Mouse (Mus musculus) kidney, adult 18-20 months (tissue): Measurements from ENCODE around the gene Zscan5b.
"Not testable (repeated sequence)": the region's sequence is repeated elsewhere in the genome, so short reads cannot be mapped to it uniquely, and the experiment has no call there.

ENCODE experiments used
- DNase-seq: peaks from one replicate; pipeline ENCODE4 v3.0.0; 2021

The Zscan5b gene

DNA sequence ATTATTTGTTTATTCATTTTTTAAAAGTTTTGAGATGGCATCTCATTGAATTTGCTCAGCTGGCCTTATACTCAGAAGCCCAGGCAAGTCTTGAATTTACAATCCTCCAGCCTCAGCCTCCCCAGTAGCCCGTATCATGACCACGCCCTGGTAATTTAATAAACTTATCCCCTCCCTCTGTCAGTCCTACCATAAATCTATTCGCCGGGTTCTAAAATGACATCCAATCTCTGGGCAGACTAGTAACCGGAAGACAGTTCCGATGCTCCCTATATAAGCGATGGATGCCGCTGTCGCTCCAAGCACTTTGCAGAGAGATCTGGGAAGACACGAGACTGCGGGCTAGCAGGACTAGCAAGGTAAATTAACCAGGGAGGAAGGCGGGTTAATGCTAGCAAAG lies at the start of gene Zscan5b:
TSS of gene Zscan5b (plus strand) at position 301 of the 400 bp plus-strand sequence.
- no peak for DNase-seq

DNA sequence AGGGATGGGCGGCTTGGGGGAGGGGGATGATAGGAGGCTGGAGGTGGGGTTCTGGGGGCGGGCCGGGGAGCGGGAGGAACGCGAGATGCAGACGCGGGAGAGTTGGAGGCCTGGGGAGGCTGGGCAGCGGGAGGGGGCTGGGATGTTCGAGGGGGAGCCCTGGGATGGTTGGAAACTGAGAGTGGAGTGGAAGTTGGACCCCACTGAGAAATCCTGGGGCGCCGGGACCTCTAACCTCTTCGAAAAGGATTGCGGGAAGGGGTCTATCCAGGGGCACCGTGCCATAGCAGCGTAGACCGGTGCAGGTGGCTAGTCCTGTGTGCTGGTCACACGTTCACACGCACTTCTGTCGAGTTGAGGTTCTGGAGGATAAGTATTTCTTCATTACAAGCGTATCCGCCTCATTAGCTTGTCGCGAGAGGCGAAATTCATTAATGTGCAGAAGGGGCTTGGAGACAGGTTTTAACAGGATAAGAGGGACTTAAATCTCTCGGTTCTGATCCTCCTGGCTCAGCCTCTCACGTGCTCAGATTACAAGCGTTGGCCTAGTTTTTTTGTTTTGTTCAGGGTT lies 49.3 kb upstream of the Zscan5b start:
- no peak for DNase-seq

DNA sequence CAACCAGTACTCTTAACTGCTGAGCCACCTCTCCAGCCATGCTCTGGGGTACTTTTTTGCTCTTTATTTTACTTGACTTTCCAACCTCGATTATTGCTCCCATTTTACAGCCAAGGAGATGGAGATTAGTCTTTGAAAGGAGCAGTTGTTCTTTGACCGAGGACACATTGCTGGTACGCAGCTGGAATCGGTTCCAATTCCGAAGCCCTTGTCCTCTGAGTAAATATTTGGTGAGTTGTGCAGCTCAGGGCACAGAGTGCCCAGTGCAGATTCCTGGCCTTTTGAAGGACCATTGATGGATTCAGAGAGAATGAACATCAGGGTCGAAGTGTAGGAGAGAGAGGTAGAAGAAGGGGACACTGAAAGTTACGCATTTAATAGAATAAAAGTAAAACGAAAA lies 48.2 kb upstream of the Zscan5b start:
- DNase-seq = peak; percentile 59

DNA sequence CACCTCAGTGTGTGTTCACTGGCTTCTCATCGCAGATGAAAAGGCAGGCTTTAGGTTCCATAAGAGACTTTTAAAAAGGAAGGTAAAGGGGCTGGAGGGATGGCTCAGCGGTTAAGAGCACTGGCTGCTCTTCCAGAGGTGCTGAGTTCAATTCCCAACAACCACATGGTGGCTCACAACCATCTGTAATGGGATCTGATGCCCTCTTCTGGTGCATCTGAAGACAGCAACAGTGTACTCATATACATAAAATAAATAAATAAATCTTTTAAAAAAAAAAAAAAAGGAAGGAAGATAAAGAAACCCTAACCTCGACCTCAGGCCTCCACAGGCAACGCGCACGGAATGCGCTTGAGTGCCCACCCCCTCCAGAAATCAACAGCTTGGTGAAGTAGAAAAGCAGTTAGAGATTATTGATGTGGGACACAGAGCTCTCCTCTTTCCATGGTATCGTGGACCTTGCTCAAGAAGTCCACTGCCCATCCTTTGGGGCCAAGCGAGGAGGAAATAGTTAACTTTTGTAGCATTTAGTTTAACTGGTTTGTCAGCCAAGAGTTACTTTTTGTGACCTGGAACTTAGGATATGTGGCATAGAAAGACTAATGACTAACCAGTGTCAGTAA lies 47.6 kb upstream of the Zscan5b start:
- peak; percentile 48 for DNase-seq

DNA sequence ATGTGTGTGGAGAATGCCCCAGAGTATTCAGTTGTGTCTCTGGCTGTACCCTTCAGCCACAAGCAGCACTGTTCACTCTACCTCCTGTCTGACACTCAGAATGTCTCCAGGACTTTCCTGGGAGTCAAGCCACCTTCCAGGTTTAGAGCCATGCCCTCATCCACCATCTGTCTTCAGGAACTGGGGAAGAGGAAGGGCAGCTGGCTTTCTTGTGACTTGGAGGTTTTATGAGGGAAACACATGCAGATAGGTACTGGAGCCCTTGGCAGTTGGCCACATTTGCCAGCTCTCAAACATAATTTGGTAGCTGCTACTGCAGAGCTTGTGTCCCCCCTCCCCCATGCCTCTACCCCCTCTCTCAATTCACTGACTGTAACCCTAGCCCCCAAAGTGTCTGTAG lies 43.1 kb upstream of the Zscan5b start:
- DNase-seq = peak; percentile 3

DNA sequence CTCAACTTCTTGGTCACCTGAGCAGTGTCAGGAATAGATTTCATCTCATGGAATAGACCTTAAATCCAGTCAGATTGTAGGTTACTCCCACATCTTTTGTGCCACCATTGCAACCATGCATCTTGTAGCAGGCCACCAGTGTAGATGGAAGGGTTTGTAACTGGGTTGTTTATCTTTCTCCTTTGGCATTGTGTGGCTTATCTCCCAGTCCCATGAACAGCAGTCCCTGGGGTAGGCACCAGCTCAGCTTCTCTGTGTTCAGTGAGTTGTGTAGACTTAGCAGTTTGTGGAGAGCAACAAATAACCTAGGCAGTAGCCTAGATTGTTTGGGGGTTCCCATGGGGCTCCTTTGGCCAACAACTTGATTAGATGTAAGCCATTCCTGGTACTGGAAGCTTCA lies 39.2 kb upstream of the Zscan5b start:
- DNase-seq = no peak

DNA sequence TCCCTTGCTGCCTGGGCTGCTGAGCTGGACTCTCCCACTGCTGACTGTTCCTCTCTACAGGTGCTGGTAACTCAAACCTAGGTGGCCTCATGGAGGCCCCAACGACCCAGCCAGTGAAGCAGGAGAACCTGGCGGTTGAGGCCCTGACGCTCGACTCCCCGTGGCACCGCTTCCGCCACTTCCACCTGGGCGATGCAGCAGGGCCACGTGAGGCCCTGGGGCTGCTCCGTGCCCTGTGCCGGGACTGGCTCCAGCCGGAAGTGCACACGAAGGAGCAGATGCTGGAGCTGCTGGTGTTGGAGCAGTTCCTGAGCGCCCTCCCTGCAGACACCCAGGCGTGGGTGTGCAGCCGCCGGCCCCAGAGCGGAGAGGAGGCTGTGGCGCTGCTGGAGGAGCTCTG lies 38.3 kb upstream of the Zscan5b start:
- DNase-seq = peak; percentile 70

DNA sequence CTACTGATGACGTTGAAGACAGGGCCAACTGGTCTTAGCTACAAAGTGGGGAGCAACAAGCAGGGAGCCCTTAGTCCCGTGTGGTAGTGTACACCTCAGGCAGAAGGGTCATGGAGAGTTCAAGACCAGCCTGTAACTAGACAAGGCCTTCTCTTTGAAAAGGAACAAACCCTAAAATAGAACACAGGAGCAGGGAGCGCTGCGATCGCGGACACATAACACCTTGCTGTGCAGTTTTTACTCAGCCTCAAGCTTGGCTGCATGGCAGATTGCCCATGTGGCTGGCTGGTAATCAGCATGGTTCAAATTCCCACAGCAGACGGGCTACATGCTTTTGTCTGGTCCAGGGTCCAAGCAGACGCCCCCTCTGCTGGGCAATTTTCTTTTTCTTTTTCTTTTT lies 37.6 kb upstream of the Zscan5b start:
- DNase-seq = peak; percentile 71

DNA sequence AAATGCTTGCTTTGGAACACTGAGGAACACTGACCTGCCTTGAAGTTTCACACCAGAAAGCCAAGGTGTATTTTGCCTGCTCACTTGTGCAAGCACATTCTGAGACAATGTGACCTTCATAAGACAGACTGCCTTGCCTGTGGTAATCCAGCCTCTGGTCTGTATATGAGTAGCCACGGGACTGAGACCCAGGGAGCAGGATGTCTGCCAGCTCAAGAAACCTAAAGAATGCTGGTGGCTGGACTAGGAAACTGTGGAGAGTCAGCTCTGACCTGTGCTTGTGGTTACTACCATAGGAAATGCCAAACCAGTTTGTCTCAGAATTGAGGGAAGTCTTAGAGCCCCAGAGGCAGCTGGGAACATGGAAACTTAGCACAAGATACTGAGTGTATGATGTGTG lies 36.7 kb upstream of the Zscan5b start:
- no peak for DNase-seq

DNA sequence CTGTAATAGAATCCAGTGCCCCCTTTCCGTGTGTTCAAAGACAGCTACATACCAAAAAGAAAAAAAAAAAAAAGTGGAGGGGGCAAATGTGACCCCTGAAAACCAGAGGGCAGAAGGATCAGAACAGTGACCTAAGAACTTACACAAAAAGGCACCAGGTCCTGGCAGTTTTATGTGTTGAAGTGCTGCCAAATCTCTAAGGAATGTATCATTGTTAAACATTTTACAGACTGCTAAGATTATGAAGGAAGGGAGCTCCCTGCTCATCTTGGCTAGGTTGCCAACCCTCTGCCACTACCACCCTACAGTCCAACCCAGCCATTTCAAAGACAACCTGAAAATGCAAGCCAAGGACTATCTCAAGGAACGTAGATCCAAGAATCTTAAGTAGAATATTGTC lies 35.9 kb upstream of the Zscan5b start:
- no peak for DNase-seq

DNA sequence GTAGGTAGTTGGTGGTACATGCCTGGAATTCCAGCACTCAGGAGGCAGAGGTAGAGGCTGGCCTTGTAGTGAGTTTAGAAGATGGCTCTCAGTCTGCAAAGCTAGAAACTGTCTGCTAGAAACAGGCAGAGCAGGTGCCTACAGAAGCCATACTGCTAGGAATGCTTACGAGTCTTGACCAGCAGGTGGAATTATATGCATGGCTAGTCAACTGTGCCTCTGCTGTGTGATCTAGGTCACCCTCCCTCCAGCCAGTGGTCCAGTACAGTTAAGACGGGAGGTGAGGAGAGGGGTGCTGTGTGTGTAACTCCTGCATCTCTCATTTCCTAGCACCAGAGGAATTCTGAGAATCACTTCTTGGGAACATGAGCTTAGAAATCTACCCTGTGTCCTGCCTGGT lies 35.3 kb upstream of the Zscan5b start:
- DNase-seq = no peak

DNA sequence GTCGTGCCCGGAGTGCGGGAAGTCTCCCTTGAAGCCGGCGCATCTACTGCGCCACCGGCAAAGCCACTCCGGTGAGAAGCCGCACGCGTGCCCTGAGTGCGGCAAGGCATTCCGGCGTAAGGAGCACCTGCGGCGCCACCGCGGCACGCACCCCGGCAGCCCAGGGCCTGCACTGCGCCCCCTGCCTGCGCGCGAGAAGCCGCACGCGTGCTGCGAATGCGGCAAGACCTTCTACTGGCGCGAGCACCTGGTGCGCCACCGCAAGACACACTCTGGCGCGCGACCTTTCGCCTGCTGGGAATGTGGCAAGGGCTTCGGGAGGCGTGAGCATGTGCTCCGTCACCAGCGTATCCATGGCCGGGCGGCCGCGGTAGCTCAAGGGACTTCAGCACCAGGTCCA lies 32.5 kb upstream of the Zscan5b start:
- DNase-seq = peak; percentile 48

DNA sequence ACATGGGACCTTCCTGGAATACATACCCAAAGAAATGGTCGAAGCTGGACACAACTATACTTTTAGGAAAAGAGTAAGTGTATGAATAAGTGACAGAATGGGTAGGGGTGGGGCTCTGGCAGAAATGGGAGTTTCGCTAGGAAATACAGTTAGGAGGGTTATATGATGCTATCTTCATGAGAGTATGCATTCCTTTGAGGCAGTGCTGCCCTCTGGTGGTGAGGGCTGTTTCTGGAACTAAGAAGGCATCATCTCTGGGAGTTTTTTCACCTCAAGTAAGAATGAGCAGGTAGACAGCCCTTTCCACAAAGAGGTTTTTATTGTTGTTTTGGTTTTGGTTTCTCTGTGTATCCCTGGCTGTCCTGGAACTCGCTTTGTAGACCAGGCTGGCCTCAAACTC lies 30.7 kb upstream of the Zscan5b start:
- DNase-seq = peak; percentile 86

DNA sequence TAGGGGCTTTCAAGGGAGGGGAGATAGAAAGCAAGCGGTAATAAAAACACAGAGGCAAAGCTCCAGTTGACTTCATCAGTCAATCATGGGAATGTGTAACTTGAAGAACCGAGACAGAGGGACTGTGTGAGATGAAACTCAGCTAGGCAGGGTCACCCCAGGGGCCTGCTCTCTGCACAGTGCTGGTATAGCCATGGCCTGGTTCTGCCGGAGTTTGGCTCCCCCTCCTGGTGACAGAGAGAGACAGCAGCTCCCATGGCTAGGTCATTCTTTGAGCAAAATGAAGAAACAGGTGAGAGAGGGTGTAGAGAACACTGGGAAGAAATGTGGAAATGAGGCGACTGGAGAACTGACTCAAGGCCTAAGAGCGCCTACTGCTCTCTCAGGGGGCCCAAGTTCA lies 27.9 kb upstream of the Zscan5b start:
- DNase-seq = peak; percentile 55

DNA sequence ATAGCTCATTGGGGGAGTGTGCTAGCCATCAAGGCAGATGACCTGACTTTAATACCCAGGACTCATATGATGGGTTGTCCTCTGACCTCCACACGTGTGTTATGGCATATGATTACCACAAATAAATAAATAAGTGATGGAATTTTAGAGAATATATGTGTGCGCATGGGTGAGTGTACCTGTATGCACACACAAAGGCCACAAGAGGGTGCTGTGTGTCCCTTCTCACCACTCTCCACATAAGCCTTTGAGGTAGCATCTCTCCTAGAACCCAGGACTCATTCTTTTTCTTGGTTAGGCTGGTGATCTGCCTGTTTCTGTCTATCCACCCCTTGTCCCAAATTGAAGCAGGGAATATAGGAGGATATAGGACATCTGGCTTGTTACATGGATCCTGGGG lies 26.3 kb upstream of the Zscan5b start:
- no peak for DNase-seq

DNA sequence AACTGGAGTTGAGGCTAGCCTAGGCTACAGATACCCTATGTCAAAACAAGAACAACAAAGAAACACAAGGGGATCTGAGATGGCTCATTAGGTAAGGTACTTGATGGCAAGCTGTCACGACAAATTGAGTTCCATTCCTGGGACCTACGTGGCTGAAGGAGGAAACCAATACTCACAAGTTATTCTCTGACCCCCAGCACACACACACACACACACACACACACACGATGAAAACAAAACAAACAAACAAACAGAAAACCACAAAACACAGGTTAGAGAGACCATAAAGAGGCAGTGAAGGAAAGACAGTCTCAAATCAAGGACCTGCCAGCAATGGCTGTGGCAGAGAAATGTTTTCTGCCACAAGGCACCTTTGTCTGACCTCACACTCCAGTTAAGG lies 25.3 kb upstream of the Zscan5b start, which contains the start of gene Galp:
TSS of gene Galp (plus strand) at position 301 of the 400 bp plus-strand sequence.
- no peak for DNase-seq

DNA sequence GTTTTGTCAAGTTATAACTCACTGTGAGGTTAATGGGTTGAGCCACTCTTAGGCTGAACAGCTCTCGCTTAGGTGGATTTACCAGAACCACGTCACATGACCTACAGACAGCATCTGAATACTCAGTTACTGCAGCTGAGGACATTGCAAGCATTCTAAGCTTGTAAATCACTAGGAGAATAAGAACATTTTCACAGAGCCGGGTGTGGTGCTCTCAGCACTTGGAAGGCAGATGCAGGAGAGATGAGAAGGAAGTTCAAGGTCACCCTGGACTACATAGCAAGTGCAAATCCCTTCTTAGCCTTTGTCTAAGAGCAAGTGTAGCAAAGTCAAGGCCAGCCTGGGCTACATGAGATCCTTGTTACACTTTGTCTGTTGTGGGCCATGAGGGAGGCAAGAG lies 17.9 kb upstream of the Zscan5b start:
- no peak for DNase-seq

DNA sequence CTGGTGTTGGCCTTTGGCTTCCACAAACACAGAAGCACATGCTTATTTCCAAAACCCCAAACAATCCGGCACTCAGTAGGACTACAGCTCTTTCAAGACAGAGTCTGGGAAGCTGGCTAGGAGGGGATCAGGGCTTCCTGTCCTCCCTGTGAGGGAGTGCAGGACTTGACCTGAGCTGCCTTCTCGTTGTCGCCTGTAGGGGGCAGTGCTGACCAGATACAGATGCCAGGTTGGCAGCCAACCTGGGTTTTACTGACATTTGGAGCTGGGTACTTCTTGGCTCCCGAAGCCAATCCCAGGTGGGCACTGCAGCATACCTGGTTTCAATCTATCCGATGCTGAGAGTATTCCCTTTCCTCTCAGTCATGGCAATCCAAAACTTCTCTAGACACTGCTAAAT lies 8.9 kb upstream of the Zscan5b start:
- peak; percentile 65 for DNase-seq

DNA sequence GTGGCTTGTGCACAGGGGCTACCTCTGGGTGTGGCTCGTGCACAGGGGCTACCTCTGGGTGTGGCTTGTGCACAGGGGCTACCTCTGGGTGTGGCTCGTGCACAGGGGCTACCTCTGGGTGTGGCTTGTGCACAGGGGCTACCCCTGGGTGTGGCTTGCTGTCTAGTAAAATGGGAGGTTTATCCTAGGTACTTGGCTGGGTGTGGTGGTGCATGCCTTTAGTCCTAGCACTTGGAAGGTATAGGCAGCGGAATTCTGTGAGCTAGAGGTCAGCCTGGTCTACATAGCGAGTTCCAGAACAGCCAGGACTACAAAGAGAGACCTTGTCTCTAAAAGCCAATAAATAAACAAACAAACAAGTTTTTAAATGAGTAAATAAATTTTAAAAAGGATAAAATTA lies 7.4 kb upstream of the Zscan5b start:
- DNase-seq = not testable (repeated sequence)

DNA sequence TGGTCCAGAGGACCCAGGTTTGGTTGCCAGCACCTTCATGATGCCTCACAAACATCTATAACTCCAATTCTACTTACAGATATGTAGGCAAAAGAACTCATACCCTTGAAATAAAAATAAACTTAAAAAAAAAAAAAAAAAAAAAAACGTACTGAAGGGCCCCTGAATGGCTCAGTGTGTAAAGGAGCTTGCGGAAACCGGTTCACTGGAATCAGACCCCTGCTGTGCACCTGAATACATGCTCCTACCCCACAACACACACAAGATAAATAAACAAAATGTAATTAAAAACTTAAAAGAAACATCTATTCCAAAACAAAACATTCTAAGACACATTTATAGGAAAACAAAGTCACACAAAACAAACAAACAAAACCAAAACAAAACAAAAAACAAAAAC lies 1.9 kb upstream of the Zscan5b start:
- DNase-seq = no peak

DNA sequence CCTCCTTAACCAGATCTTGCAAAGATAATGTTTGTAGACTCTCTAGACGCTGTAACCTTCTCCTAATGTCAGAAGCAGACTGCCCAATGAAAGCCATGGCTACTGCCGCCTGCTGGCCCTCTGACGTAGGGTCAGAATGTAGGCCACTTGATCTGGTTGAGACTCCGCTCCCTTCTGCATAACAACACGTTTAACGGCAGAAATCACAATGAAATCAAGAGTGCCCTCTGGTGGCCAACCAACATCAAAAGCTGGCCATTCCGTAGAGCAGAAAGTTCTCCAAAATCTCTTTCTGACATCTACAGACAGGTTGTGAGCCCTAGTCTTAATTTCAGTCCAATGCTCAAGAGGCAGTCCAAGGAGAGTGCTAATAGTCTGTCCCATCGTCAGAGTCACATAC lies 6.4 kb downstream of the Zscan5b start:
- peak; percentile 32 for DNase-seq

DNA sequence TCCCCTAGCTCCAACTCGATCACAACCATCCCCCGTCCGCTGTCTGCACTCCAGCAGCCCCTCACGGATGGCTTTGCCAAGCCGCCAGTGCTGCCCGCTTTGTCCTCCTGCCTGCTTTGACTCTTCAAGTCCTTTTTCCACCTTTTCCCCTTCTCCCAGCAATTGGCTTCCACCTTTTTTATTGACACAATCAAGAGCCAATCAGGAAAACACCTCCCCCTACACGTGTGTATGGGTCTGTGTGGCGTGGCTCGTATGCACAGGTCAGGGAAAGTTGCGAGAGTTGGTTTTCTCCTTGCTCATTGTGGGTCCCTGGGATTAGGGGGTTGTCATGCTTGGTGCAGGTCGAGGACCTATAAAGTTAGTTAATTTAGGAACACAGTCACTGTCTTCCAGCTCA lies 17.7 kb downstream of the Zscan5b start:
- DNase-seq = no peak

DNA sequence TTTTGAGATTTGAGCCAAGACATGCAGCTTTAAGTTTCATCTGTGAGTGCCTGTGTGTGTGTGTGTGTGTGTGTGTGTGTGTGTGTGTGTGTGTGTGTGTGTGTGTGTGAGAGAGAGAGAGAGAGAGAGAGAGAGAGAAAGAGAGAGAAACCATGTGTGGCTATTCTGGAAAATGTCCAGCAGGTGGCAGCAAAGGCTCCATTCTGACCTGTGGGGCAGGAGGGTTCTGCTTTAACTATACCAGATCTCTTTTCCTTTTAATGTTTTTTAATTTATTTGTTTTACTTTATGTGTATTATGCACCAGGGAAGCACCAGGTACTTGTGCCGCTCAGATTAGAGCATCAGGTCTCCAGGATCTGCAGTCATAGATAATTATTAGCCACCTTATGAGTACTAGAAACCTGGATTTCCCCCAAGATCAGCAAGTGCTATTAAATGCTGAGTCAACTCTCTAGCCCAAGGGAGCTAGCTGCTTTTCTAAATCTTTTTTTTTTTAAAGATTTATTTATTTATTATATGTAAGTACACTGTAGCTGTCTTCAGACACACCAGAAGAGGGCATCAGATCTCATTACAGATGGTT lies 18.9 kb downstream of the Zscan5b start:
- peak; percentile 44 for DNase-seq

DNA sequence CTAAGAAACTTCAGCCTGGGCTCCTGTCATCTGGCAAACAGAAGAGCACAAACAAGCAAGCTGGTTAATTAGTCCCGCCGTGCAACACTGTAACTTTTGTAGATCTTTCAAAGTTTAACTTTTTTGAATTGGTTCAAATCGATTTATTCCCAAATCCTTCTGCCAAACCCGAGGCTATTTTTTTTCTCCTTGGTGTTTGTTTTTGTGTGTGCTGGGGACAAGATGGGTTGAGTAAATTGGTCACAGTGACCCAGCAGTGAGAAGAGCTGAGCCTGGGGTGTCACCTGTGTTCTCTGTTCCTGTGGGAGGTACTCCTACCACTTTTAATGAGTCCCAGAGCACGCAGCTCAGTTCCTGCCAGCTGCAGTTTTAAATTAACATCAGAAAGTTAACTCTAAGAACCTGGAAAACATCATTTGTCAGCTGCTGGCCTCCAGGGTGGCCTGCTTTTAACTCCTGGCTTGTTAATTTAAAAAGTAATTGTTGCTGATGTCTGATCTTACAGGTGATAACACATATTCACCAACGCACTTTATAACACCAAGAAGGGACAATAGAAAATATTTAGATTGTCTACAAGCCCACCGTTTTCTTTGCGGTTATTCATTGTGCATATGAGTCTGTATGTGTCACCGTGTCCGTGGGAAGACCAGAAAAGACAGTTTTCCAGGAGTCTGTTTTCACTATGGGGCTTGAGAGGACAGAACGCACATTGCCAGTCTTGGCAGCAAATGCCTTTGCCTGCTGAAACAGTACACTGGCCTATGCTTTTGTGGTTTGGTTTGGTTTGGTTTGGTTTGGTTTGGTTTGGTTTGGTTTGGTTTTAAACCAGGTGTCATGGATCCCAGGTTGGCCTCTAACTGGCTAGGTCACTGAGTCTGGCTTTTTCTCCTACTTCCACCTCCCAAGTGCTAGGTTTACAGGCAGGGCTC lies 22.5 kb downstream of the Zscan5b start:
- peak; percentile 40 for DNase-seq
